17 mouse cellular contexts compared by ENCODE assay signal in genomic region chr15:93530703-93531032, GRCm38 (mm10).
A peak's percentile ranks its signal among the peaks of the same experiment; 100 is the strongest.
DNase-seq lines count a peak whose midpoint lies in the region; ATAC-seq lines count a peak whose summit lies in the region.
"Had no signal": no experiment of that assay in that cellular context is flagged by ENCODE, and none has a peak within 500 bp of the region (broad histone marks: within the 10 kb centered on the region; RNA-seq: fewer than 3 reads in every experiment).

No protein-coding gene starts in this region.

- H3K4me1 ChIP-seq in heart, embryonic 11.5 days (ENCODE audit: control insufficient read depth, insufficient read depth, low read length) = peaks cover 51% of the 10 kb centered on the region
- peaks cover 19% of the 10 kb centered on the region; the same call in 1 of the 2 replicates for H3K4me1 ChIP-seq in kidney, embryonic 16.5 days (ENCODE audit: insufficient read depth, low read length)

- H3K4me2 ChIP-seq in heart, embryonic 11.5 days = peak overlapping the region; percentile 7; the same call in 1 of the 2 replicates
- no peak overlapping the region for H3K4me2 ChIP-seq in kidney, embryonic 16.5 days (replicated peaks; ENCODE audit: low read depth, low read length)

- no peak for ATAC-seq in heart, embryonic 11.5 days (replicated peaks; ENCODE audit: insufficient number of reproducible peaks, low FRiP score, low TSS enrichment)
- no peak for ATAC-seq in kidney, embryonic 16.5 days (ENCODE audit: low FRiP score, low TSS enrichment)
- ATAC-seq: hindbrain, embryonic 16.5 days had no signal

- WGBS in heart, embryonic 11.5 days (ENCODE audit: insufficient replicate concordance) = 48% methylated on average over 3 of the region's 3 CpGs
- WGBS in kidney, embryonic 16.5 days = 73% methylated on average over 3 of the region's 3 CpGs

- H3K4me3 ChIP-seq in heart, embryonic 11.5 days (ENCODE audit: low read depth, low read length) = no peak overlapping the region
- no peak overlapping the region for H3K4me3 ChIP-seq in kidney, embryonic 16.5 days (ENCODE audit: low read length)
- H3K4me3 ChIP-seq: embryonic facial prominence, embryonic 10.5 days; megakaryocyte, embryonic 14.5 days had no signal

- H3K9me3 ChIP-seq in heart, embryonic 11.5 days (replicated peaks; ENCODE audit: control insufficient read depth, low read length) = no peaks in the 10 kb centered on the region
- no peaks in the 10 kb centered on the region for H3K9me3 ChIP-seq in kidney, embryonic 16.5 days (ENCODE audit: low read length)
- H3K9me3 ChIP-seq: embryonic facial prominence, embryonic 10.5 days; megakaryocyte, embryonic 14.5 days had no signal

- intact Hi-C loops in heart, postnatal 36 days (cut with DNase I) = no loop called here

- H3K27me3 ChIP-seq in heart, embryonic 11.5 days (ENCODE audit: control insufficient read depth, insufficient read depth, low read length) = no peaks in the 10 kb centered on the region
- H3K27me3 ChIP-seq in kidney, embryonic 16.5 days (ENCODE audit: insufficient read depth, low read length) = no peaks in the 10 kb centered on the region
- H3K27me3 ChIP-seq: megakaryocyte, embryonic 14.5 days had no signal

- no peak overlapping the region for H3K9ac ChIP-seq in heart, embryonic 11.5 days (ENCODE audit: low read depth, low read length)
- H3K9ac ChIP-seq in kidney, embryonic 16.5 days (replicated peaks; ENCODE audit: low read length) = no peak overlapping the region

- DNase-seq in heart, postnatal 36 days = no peak
- no peak for DNase-seq in kidney, postnatal 14 days
- DNase-seq in thymus, postnatal 0 days (ENCODE audit: low spot score) = peak; percentile 40
- DNase-seq in thymus, postnatal 10 days (ENCODE audit: low spot score in 2 of 2) = no peak
- DNase-seq in spleen, adult 12 weeks (ENCODE audit: low spot score) = no peak
- DNase-seq in retina, postnatal 1 day = no peak
- DNase-seq: adrenal gland, postnatal 10 days; cerebellum, postnatal 14 days; kidney, postnatal 25 days; right cerebral cortex, postnatal 14 days; thymus, postnatal 36 days had no signal

- 0 out of 2 replicates have a peak overlapping the region, but pooled peaks have one; percentile 47 for H3K27ac ChIP-seq in heart, embryonic 11.5 days (ENCODE audit: low read depth, low read length)
- H3K27ac ChIP-seq in kidney, embryonic 16.5 days (ENCODE audit: low read length) = peak overlapping the region; percentile 20; the same call in 1 of the 2 replicates
- H3K27ac ChIP-seq: embryonic facial prominence, embryonic 10.5 days had no signal

- no peaks in the 10 kb centered on the region for H3K36me3 ChIP-seq in heart, embryonic 11.5 days (ENCODE audit: control insufficient read depth, insufficient read depth, low read length)
- no peaks in the 10 kb centered on the region for H3K36me3 ChIP-seq in kidney, embryonic 16.5 days (ENCODE audit: insufficient read depth, low read length)
- H3K36me3 ChIP-seq: embryonic facial prominence, embryonic 10.5 days; G1E had no signal
